Mouse (Mus musculus): ENCODE data around the gene Usp16. TPM values are rescaled to one million over a fixed set of nuclear protein-coding genes. Genes with fewer than 3 reads are reported as not detected.
A peak's percentile ranks its signal among the peaks of the same experiment; 100 is the strongest.

Gene Usp16
- 41.4 and 42.8 TPM in 2 replicates for polyA plus RNA-seq (2015; fragmentation: Nextera tagmentation; extraction: Ambion mirVana)

DNA sequence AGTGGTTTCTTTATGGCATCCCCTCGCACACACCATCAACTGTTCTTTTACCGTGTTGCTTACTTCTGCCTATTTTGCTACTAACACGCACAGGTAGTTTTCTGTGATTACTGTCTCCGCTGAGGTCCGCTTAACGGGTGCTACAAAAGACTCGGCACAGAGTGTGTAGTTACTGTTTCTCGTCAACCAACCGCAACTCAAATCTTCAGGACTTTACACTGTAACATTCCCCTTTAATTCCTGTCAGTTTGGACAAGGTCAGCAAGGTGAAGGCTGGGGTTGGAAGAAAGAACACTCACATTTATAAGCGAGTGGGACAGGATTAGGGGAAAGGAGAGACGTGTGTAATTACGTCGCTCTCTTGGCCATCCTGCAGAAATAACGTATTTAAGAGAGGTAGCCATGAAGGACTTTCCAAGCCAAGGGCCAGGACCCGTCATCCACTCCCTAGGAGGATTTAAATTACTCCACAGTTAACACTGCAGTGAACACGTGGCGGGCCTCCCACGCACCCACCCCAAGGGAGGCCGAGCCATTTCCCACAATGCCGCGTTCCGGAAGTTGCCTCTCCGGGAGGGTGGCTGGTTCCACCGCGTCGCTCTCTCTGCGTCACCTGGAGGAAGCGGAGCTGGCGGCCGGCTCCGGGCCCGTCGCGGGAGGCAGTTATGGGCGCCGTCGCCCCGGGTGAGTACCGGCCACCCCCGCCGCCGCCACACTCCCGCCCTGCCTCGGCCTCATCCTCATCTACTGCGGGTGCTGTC, at the start of gene Usp16:
Usp16 (plus strand) TSS at position 285 of the 761 bp plus-strand sequence.
- no peaks in the 10 kb centered on the region for H3K9me3 ChIP-seq (ENCODE audit: control insufficient read depth, low read length)
- no peaks in the 10 kb centered on the region for H3K27me3 ChIP-seq (replicated peaks; ENCODE audit: control insufficient read depth, insufficient read depth, low read length)
- 10% methylated on average over 45 of the region's 45 CpGs for WGBS
- peak within 1 kb of the TSS; percentile 92 for H3K4me3 ChIP-seq (ENCODE audit: low read length)
- H3K4me1 ChIP-seq (ENCODE audit: control insufficient read depth, insufficient read depth, low read depth, low read length), result peaks cover 15% of the 10 kb centered on the region
- H3K9ac ChIP-seq (ENCODE audit: low read depth, low read length), result peak within 1 kb of the TSS; percentile 91
- peak; percentile 98 for ATAC-seq
- H3K4me2 ChIP-seq (ENCODE audit: low read length), result peak within 1 kb of the TSS; percentile 87
- peak within 1 kb of the TSS; percentile 85 for H3K27ac ChIP-seq (ENCODE audit: low read depth, low read length)
- H3K36me3 ChIP-seq (ENCODE audit: control insufficient read depth, insufficient read depth, low read length), result no peaks in the 10 kb centered on the region

DNA sequence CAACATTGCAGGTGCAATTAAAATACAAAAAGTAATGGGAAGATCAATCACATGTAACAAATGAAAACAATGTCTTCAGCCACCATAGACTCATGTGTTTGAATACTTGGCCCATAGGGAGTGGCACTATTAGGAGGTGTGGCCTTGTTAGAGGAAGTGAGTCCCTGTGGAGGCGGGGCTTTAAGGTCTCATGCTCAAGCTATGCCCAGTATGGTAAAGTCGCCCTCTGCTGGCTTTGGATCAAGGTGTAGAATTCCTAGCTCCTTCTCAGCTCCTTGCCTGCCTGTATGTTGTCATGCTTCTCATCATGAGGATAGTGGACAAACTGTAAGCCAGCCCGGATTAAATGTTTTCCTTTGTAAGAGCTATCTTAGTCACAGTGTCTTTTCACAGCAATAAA, 49.5 kb upstream of the Usp16 start:
- Histone ChIP-seq H3K9ac (ENCODE audit: low read depth, low read length) (no peak overlapping the region), H3K4me3 (ENCODE audit: low read length) (no peak overlapping the region), H3K27ac (ENCODE audit: low read depth, low read length) (no peak overlapping the region), H3K36me3 (ENCODE audit: control insufficient read depth, insufficient read depth, low read length) (peaks cover 41% of the 10 kb centered on the region), H3K4me2 (ENCODE audit: low read length) (no peak overlapping the region), H3K4me1 (ENCODE audit: control insufficient read depth, insufficient read depth, low read depth, low read length) (no peaks in the 10 kb centered on the region), H3K27me3 (replicated peaks; ENCODE audit: control insufficient read depth, insufficient read depth, low read length) (no peaks in the 10 kb centered on the region), H3K9me3 (ENCODE audit: control insufficient read depth, low read length) (no peaks in the 10 kb centered on the region)
- no peak for ATAC-seq
- WGBS, result 84% methylated on average over 3 of the region's 3 CpGs

DNA sequence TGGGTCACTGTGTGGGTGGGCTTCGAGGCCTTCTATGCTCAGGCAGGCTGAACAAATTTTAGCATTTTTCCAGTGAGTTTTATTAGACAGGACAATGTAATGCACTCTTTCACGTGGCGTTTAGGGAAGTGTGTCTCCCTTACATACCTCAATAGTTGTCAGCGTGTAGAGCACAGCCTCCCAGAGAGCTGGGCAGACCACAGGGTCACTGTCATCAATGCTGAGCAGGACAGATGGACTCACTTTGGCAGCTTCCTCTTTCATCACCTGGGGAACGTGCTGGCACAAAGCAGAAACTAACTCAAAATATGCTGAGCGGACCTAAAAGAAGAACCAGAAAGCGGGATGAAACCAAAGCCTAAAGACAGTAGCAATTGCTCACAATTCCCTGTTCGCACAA, 33.8 kb upstream of the Usp16 start:
- ATAC-seq, result no peak
- H3K27me3 ChIP-seq (replicated peaks; ENCODE audit: control insufficient read depth, insufficient read depth, low read length), result no peaks in the 10 kb centered on the region
- peaks cover 76% of the 10 kb centered on the region for H3K36me3 ChIP-seq (ENCODE audit: control insufficient read depth, insufficient read depth, low read length)
- no peaks in the 10 kb centered on the region for H3K4me1 ChIP-seq (ENCODE audit: control insufficient read depth, insufficient read depth, low read depth, low read length)
- no peak overlapping the region for H3K4me3 ChIP-seq (ENCODE audit: low read length)
- H3K4me2 ChIP-seq (ENCODE audit: low read length), result no peak overlapping the region
- 91% methylated on average over 8 of the region's 8 CpGs for WGBS
- peaks cover 8% of the 10 kb centered on the region for H3K9me3 ChIP-seq (ENCODE audit: control insufficient read depth, low read length)
- no peak overlapping the region for H3K9ac ChIP-seq (ENCODE audit: low read depth, low read length)
- no peak overlapping the region for H3K27ac ChIP-seq (ENCODE audit: low read depth, low read length)

DNA sequence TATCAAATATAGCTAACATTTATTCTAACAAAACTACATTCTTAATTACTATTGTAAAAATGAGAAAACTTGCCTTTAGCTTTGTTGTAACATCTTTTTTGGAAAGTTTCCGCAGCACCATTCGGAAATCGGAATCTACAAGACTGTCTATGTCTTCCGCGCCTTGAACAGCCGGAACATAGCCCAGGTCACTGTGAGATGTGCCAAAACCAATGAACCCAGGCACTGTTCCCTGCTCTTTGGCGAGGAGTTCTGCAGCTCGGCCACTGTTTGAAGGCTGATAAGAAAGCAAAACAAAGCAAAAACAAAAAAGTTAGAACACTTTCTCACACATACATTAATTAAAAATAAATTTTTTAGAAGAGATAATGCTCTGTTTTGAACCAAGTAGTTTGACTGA, 27.0 kb upstream of the Usp16 start:
- Histone ChIP-seq H3K27me3 (replicated peaks; ENCODE audit: control insufficient read depth, insufficient read depth, low read length) (no peaks in the 10 kb centered on the region), H3K27ac (ENCODE audit: low read depth, low read length) (no peak overlapping the region), H3K4me1 (ENCODE audit: control insufficient read depth, insufficient read depth, low read depth, low read length) (peaks cover 6% of the 10 kb centered on the region; the same call in 1 of the 2 replicates), H3K4me2 (ENCODE audit: low read length) (no peak overlapping the region), H3K9me3 (ENCODE audit: control insufficient read depth, low read length) (no peaks in the 10 kb centered on the region), H3K9ac (ENCODE audit: low read depth, low read length) (no peak overlapping the region), H3K36me3 (ENCODE audit: control insufficient read depth, insufficient read depth, low read length) (peaks cover 31% of the 10 kb centered on the region), H3K4me3 (ENCODE audit: low read length) (no peak overlapping the region)
- 96% methylated on average over 8 of the region's 8 CpGs for WGBS
- ATAC-seq, result no peak

DNA sequence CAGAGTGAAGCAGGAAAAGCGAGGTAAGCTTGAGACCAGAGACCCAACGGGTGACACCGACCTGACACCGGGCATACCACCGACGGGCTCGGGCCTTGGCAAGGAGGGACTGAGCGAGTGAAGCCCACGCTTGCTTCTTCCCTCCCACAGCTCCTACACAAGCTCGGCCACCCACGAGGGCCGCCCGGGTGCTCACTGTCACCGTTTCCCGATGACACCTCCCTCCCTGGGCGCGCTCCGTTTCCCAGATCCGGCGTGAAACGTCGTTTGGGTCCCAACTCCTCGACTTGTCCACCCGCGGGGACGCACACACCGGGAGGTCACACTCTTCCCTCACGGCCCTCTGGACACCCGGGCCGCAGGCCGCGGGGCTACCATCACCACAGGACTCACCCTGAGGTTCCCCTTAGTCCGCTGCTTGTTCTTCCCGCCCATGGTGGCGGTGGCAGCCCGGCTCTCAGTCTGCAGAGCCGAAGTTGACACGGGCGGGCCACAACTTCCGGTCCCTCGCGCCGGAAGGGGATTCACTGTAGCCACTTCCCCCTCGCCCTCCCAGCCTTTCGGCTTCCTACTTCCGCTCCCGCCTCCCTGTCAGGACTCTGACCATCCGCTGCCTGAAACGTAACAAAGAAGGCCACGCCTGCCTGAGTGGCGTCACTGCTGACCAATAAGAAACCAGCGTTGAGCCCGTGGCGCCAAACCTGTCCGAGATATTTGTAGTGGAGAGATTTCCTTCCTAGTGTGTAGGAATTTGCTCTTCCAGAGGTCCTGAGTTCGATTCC, 22.3 kb upstream of the Usp16 start, which contains the start of gene Ltn1:
Ltn1 (minus strand) TSS at position 580 of the 782 bp plus-strand sequence.
- no peaks in the 10 kb centered on the region for H3K27me3 ChIP-seq (replicated peaks; ENCODE audit: control insufficient read depth, insufficient read depth, low read length)
- H3K36me3 ChIP-seq (ENCODE audit: control insufficient read depth, insufficient read depth, low read length), result 0 out of 2 replicates have a peak, but pooled peaks cover 5% of the 10 kb centered on the region
- 0 out of 2 replicates have a peak within 1 kb of the TSS, but pooled peaks have one; percentile 64 for H3K27ac ChIP-seq (ENCODE audit: low read depth, low read length)
- no peaks in the 10 kb centered on the region for H3K9me3 ChIP-seq (ENCODE audit: control insufficient read depth, low read length)
- under 1% methylated on average over 56 of the region's 56 CpGs for WGBS
- peak within 1 kb of the TSS; percentile 96 for H3K4me3 ChIP-seq (ENCODE audit: low read length)
- peak within 1 kb of the TSS; percentile 87 for H3K9ac ChIP-seq (ENCODE audit: low read depth, low read length)
- H3K4me2 ChIP-seq (ENCODE audit: low read length), result peak within 1 kb of the TSS; percentile 88
- H3K4me1 ChIP-seq (ENCODE audit: control insufficient read depth, insufficient read depth, low read depth, low read length), result peaks cover 6% of the 10 kb centered on the region; the same call in 1 of the 2 replicates
- peak; percentile 100 for ATAC-seq

DNA sequence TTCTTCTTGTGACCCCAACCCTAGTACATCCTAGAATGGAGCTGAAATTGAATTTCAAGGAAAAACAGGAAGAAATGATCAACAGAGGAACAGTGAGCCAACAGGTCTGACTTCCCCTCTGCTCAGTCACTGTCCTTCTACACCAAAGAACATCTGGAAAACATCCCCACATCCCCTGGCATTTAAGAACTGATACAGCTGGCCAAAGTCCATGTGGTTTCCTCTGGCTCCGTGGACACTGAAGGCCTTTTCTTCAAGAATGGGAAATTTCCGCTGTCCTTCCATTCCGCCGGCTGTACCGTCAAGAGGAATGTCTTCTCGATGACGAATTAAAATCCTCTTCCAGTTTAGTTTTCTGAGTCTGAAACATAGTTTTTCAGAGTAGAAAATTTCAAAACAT, 20.2 kb upstream of the Usp16 start:
- H3K27ac ChIP-seq (ENCODE audit: low read depth, low read length), result no peak overlapping the region
- ATAC-seq, result no peak
- H3K36me3 ChIP-seq (ENCODE audit: control insufficient read depth, insufficient read depth, low read length), result 0 out of 2 replicates have a peak, but pooled peaks cover 3% of the 10 kb centered on the region
- H3K9ac ChIP-seq (ENCODE audit: low read depth, low read length), result no peak overlapping the region
- WGBS, result 94% methylated on average over 7 of the region's 7 CpGs
- no peak overlapping the region for H3K4me2 ChIP-seq (ENCODE audit: low read length)
- H3K4me1 ChIP-seq (ENCODE audit: control insufficient read depth, insufficient read depth, low read depth, low read length), result peaks cover 6% of the 10 kb centered on the region; the same call in 1 of the 2 replicates
- no peaks in the 10 kb centered on the region for H3K9me3 ChIP-seq (ENCODE audit: control insufficient read depth, low read length)
- H3K4me3 ChIP-seq (ENCODE audit: low read length), result no peak overlapping the region
- H3K27me3 ChIP-seq (replicated peaks; ENCODE audit: control insufficient read depth, insufficient read depth, low read length), result no peaks in the 10 kb centered on the region

DNA sequence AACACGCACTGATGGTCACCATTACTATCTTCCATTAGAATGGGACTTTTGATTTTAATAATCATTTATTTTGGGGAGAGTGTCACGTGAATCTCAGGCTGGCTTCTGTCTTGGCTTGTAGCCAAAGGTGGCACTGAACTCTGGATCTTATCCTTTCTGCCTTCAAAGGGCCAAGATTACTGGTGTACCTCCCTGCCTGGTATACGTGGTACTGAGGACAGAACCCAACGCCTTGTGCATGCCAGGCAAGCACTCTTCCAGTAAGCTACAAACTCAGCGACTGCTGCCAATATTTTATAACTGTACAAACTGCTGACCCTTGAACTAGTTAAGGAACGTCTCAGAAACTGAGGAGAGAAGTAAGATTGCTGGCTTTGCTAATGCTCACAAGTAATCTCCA, 19.6 kb upstream of the Usp16 start:
- no peak overlapping the region for H3K27ac ChIP-seq (ENCODE audit: low read depth, low read length)
- no peak overlapping the region for H3K4me2 ChIP-seq (ENCODE audit: low read length)
- no peaks in the 10 kb centered on the region for H3K9me3 ChIP-seq (ENCODE audit: control insufficient read depth, low read length)
- H3K4me1 ChIP-seq (ENCODE audit: control insufficient read depth, insufficient read depth, low read depth, low read length), result peaks cover 11% of the 10 kb centered on the region
- H3K4me3 ChIP-seq (ENCODE audit: low read length), result no peak overlapping the region
- ATAC-seq, result no peak
- WGBS, result 83% methylated on average over 6 of the region's 6 CpGs
- H3K36me3 ChIP-seq (ENCODE audit: control insufficient read depth, insufficient read depth, low read length), result 0 out of 2 replicates have a peak, but pooled peaks cover 3% of the 10 kb centered on the region
- no peaks in the 10 kb centered on the region for H3K27me3 ChIP-seq (replicated peaks; ENCODE audit: control insufficient read depth, insufficient read depth, low read length)
- H3K9ac ChIP-seq (ENCODE audit: low read depth, low read length), result no peak overlapping the region

DNA sequence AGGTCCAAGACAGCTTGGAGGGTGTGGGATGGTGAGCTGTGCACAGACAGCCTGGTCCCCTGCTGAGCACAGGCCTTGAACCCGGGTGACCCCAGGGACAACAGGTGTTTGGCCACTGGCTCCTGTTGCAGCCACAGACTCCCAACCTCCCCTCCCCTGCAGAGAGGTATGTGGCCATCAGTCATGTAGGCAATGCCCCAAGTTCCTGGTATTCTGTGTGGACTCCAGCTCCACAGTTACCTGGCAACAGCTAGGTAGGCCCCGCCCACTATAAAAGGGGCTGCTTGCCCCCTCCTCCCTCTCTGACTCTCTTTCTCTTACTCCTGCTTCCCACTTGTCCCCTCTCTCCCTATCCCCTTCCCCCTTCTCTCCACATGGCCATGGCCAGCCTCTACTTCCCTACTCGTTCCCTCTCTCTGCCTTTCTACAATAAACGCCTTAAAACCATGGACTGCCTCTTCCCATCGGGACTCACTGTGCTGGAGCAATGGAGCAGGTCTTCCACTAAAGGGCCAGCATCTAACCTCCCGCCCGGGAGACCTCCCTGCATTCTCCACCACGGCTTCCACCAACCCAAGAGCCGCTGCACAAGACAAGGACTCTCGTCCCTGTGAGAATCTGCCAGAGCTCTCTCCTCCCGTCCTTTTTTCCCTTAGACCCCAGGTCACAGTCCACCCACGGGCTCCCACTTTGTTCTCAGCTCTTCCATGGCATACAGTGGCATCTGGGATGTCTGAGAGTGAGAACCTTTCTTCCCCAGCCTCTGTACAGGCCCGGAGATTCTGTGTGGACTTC, 18.9 kb upstream of the Usp16 start:
- Histone ChIP-seq H3K9ac (ENCODE audit: low read depth, low read length) (no peak overlapping the region), H3K27ac (ENCODE audit: low read depth, low read length) (no peak overlapping the region), H3K36me3 (ENCODE audit: control insufficient read depth, insufficient read depth, low read length) (0 out of 2 replicates have a peak, but pooled peaks cover 3% of the 10 kb centered on the region), H3K4me2 (ENCODE audit: low read length) (no peak overlapping the region), H3K9me3 (ENCODE audit: control insufficient read depth, low read length) (no peaks in the 10 kb centered on the region), H3K4me3 (ENCODE audit: low read length) (no peak overlapping the region), H3K4me1 (ENCODE audit: control insufficient read depth, insufficient read depth, low read depth, low read length) (peaks cover 11% of the 10 kb centered on the region), H3K27me3 (replicated peaks; ENCODE audit: control insufficient read depth, insufficient read depth, low read length) (no peaks in the 10 kb centered on the region)
- no peak for ATAC-seq
- 84% methylated on average over 13 of the region's 13 CpGs for WGBS
